Mouse (Mus musculus) heart, embryonic 14.5 days (tissue): ENCODE measurements at regions not wholly inside any gene's neighbourhood (a gene's known extent, or its start where the extent isn't known, plus 50 kb on each side); places are given as distances from the start of the nearest gene placed in this dataset.

Source experiments
- ATAC-seq: fragments of 200-750 bp; cut with Nextera tagmentation; 2 replicates; pipeline ENCODE4 v1.8.0; 2017; ENCODE audit warnings: low read depth, moderate TSS enrichment; ENCODE audit not compliant: insufficient number of reproducible peaks, insufficient read depth, low FRiP score
- H3K27ac ChIP-seq, 2 experiments: fragments of 200-500 bp in 1 of 2; fragments of 300-500 bp in 1 of 2; sonication (generic) in 1 of 2; replicated peaks in 1 of 2; 2 replicates each; pipeline ENCODE4 v1.5.1; 2012 to 2014; ENCODE audit warnings: low read depth in 2 of 2, low read length in 2 of 2, control low read depth in 1 of 2, mild to moderate bottlenecking in 1 of 2, mixed read lengths in 1 of 2; ENCODE audit not compliant: control insufficient read depth in 1 of 2, insufficient read depth in 1 of 2
- H3K27me3 ChIP-seq: fragments of 300-500 bp; sonication (generic); 2 replicates; pipeline ENCODE4 v1.6.1; 2014; ENCODE audit warnings: mild to moderate bottlenecking, low read length, control low read depth; ENCODE audit not compliant: control insufficient read depth, insufficient read depth
- H3K36me3 ChIP-seq: fragments of 300-500 bp; sonication (generic); 2 replicates; pipeline ENCODE4 v1.6.1; 2014; ENCODE audit warnings: mild to moderate bottlenecking, control low read depth, low read length, mixed read lengths; ENCODE audit not compliant: control insufficient read depth, insufficient read depth
- H3K4me1 ChIP-seq, 2 experiments: fragments of 200-500 bp in 1 of 2; fragments of 300-500 bp in 1 of 2; sonication (generic) in 1 of 2; 2 replicates each; pipeline ENCODE4 v1.6.1; 2012 to 2014; ENCODE audit warnings: low read length in 2 of 2, control low read depth in 1 of 2, mixed read lengths in 1 of 2; ENCODE audit not compliant: control insufficient read depth in 2 of 2, insufficient read depth in 2 of 2
- H3K4me2 ChIP-seq: fragments of 300-500 bp; sonication (generic); 2 replicates; pipeline ENCODE4 v1.6.1; 2014; ENCODE audit warnings: mild to moderate bottlenecking, low read length
- H3K4me3 ChIP-seq, 2 experiments: fragments of 200-500 bp in 1 of 2; fragments of 300-500 bp in 1 of 2; sonication (generic) in 1 of 2; 2 replicates each; pipeline ENCODE4 v1.5.1; 2012 to 2014; ENCODE audit warnings: low read length in 2 of 2, mild to moderate bottlenecking in 2 of 2, control low read depth in 1 of 2, low read depth in 1 of 2, moderate library complexity in 1 of 2; ENCODE audit not compliant: control insufficient read depth in 1 of 2, insufficient read depth in 1 of 2
- H3K9ac ChIP-seq: fragments of 300-500 bp; sonication (generic); 2 replicates; pipeline ENCODE4 v1.6.1; 2014; ENCODE audit warnings: mild to moderate bottlenecking, low read length
- H3K9me3 ChIP-seq: fragments of 300-500 bp; sonication (generic); 2 replicates; pipeline ENCODE4 v1.6.1; 2016; ENCODE audit warnings: low read length, control low read depth; ENCODE audit not compliant: control insufficient read depth
- WGBS: fragments of 180-500 bp; shearing (Covaris S2); extraction: QIAGEN DNeasy Blood & Tissue Kit; methylation state at CpG from one replicate; pipeline ENCODE4 v1.1.7; 2014; 5-methylcytosine and 5-hydroxymethylcytosine counted together

GRCm38 (mm10) chr4:81628496-81628828, 185.8 kb upstream of the Mpdz start:
- 84% methylated on average over 3 of the region's 3 CpGs for WGBS

GRCm38 (mm10) chr4:81627714-81628495, 185.3 kb upstream of the Mpdz start:
- 83% methylated on average over 12 of the region's 12 CpGs for WGBS
- Histone ChIP-seq H3K4me1 (no peaks in the 10 kb centered on the region), H3K4me3 (no peak overlapping the region), H3K9ac (no peak overlapping the region), H3K4me2 (no peak overlapping the region), H3K9me3 (no peaks in the 10 kb centered on the region), H3K27ac (no peak overlapping the region), H3K27me3 (no peaks in the 10 kb centered on the region), H3K36me3 (no peaks in the 10 kb centered on the region)
- no peak for ATAC-seq

More at GRCm38 (mm10) chr4:81628496-81628828, 185.8 kb upstream of the Mpdz start:
- Histone ChIP-seq H3K4me2 (no peak overlapping the region), H3K27ac (no peak overlapping the region), H3K9me3 (no peaks in the 10 kb centered on the region), H3K4me1 (no peaks in the 10 kb centered on the region), H3K9ac (no peak overlapping the region), H3K36me3 (no peaks in the 10 kb centered on the region), H3K27me3 (no peaks in the 10 kb centered on the region), H3K4me3 (no peak overlapping the region)
- no peak for ATAC-seq

GRCm38 (mm10) chr4:81625348-81625934, 182.8 kb upstream of the Mpdz start:
- no peak for ATAC-seq
- Histone ChIP-seq H3K9ac (no peak overlapping the region), H3K27me3 (no peaks in the 10 kb centered on the region), H3K4me1 (no peaks in the 10 kb centered on the region), H3K36me3 (no peaks in the 10 kb centered on the region), H3K9me3 (no peaks in the 10 kb centered on the region), H3K4me3 (no peak overlapping the region), H3K4me2 (no peak overlapping the region), H3K27ac (no peak overlapping the region)
- WGBS = 48% methylated on average over 10 of the region's 10 CpGs

GRCm38 (mm10) chr4:81624111-81624510, 181.5 kb upstream of the Mpdz start:
- Histone ChIP-seq H3K4me2 (no peak overlapping the region), H3K4me1 (no peaks in the 10 kb centered on the region), H3K9me3 (no peaks in the 10 kb centered on the region), H3K36me3 (no peaks in the 10 kb centered on the region), H3K4me3 (no peak overlapping the region), H3K27me3 (no peaks in the 10 kb centered on the region), H3K9ac (no peak overlapping the region), H3K27ac (no peak overlapping the region)
- 86% methylated on average over 4 of the region's 4 CpGs for WGBS
- no peak for ATAC-seq

GRCm38 (mm10) chr4:81621391-81622137, 178.9 kb upstream of the Mpdz start:
- H3K4me3 ChIP-seq = no peak overlapping the region
- H3K9me3 ChIP-seq = no peaks in the 10 kb centered on the region
- no peaks in the 10 kb centered on the region for H3K36me3 ChIP-seq
- 87% methylated on average over 8 of the region's 8 CpGs for WGBS
- no peaks in the 10 kb centered on the region for H3K27me3 ChIP-seq
- no peak for ATAC-seq
- H3K27ac ChIP-seq = no peak overlapping the region
- H3K4me2 ChIP-seq = no peak overlapping the region
- no peak overlapping the region for H3K9ac ChIP-seq
- H3K4me1 ChIP-seq = no peaks in the 10 kb centered on the region

GRCm38 (mm10) chr4:81617191-81617590, 174.6 kb upstream of the Mpdz start:
- Histone ChIP-seq H3K27ac (no peak overlapping the region), H3K27me3 (no peaks in the 10 kb centered on the region), H3K4me1 (no peaks in the 10 kb centered on the region), H3K9me3 (no peaks in the 10 kb centered on the region), H3K4me3 (no peak overlapping the region), H3K36me3 (no peaks in the 10 kb centered on the region), H3K9ac (no peak overlapping the region), H3K4me2 (no peak overlapping the region)
- WGBS = 77% methylated on average over 5 of the region's 5 CpGs
- no peak for ATAC-seq

- no peak for ATAC-seq
These were observed 168.6 kb upstream of the Mpdz start for GRCm38 (mm10) chr4:81611191-81611590.

More at GRCm38 (mm10) chr4:81611191-81611590, 168.6 kb upstream of the Mpdz start:
- Histone ChIP-seq H3K4me1 (no peaks in the 10 kb centered on the region), H3K36me3 (no peaks in the 10 kb centered on the region), H3K4me2 (no peak overlapping the region), H3K4me3 (no peak overlapping the region), H3K9me3 (no peaks in the 10 kb centered on the region), H3K27me3 (no peaks in the 10 kb centered on the region), H3K9ac (no peak overlapping the region), H3K27ac (no peak overlapping the region)
- 74% methylated on average over 2 of the region's 2 CpGs for WGBS
